In genomic region chr4:12395344-12395743, GRCm38 (mm10) we compare ENCODE assay signal across 25 mouse cellular contexts.
"Had no signal": no experiment of that assay in that cellular context is flagged by ENCODE, and none has a peak within 500 bp of the region (broad histone marks: within the 10 kb centered on the region; RNA-seq: fewer than 3 reads in every experiment).

No protein-coding gene starts in this region.

- H3K4me2 ChIP-seq: heart, embryonic 12.5 days; hindbrain, embryonic 12.5 days; hindbrain, embryonic 14.5 days; intestine, embryonic 15.5 days; limb, embryonic 12.5 days; liver, embryonic 11.5 days; liver, embryonic 13.5 days had no signal

- H3K27me3 ChIP-seq: heart, embryonic 12.5 days; hindbrain, embryonic 12.5 days; intestine, embryonic 15.5 days; limb, embryonic 12.5 days; liver, embryonic 13.5 days had no signal

- H3K27ac ChIP-seq: heart, embryonic 10.5 days; hindbrain, embryonic 10.5 days; hindbrain, embryonic 12.5 days; hindbrain, embryonic 14.5 days; intestine, embryonic 15.5 days; layer of hippocampus, adult 2 months; left cerebral cortex, adult 2 months; limb, embryonic 10.5 days; limb, embryonic 12.5 days; liver, embryonic 13.5 days had no signal

- H3K36me3 ChIP-seq: heart, embryonic 10.5 days; heart, embryonic 12.5 days; hindbrain, embryonic 10.5 days; hindbrain, embryonic 12.5 days; intestine, embryonic 15.5 days; limb, embryonic 10.5 days; limb, embryonic 12.5 days; liver, embryonic 13.5 days had no signal

- H3K4me1 ChIP-seq: heart, embryonic 10.5 days; heart, embryonic 12.5 days; hindbrain, embryonic 10.5 days; hindbrain, embryonic 12.5 days; intestine, embryonic 15.5 days; limb, embryonic 10.5 days; limb, embryonic 12.5 days; liver, embryonic 13.5 days had no signal

- H3K9ac ChIP-seq: heart, embryonic 12.5 days; hindbrain, embryonic 12.5 days; hindbrain, embryonic 14.5 days; intestine, embryonic 15.5 days; limb, embryonic 12.5 days; liver, embryonic 13.5 days had no signal

- H3K9me3 ChIP-seq: heart, embryonic 10.5 days; heart, embryonic 12.5 days; hindbrain, embryonic 10.5 days; hindbrain, embryonic 12.5 days; intestine, embryonic 15.5 days; limb, embryonic 10.5 days; limb, embryonic 12.5 days; liver, embryonic 13.5 days had no signal

- H3K4me3 ChIP-seq: heart, embryonic 10.5 days; heart, embryonic 12.5 days; hindbrain, embryonic 10.5 days; hindbrain, embryonic 12.5 days; intestine, embryonic 15.5 days; layer of hippocampus, adult 2 months; left cerebral cortex, adult 2 months; limb, embryonic 10.5 days; limb, embryonic 12.5 days; liver, embryonic 13.5 days had no signal

- DNase-seq: gastrocnemius, postnatal 25 days; heart, adult 18-20 months; heart, postnatal 10 days; heart, postnatal 4 days; kidney, adult 18-20 months; kidney, adult 8-10 months; kidney, postnatal 10 days; kidney, postnatal 25 days; kidney, postnatal 4 days; liver; liver, embryonic 13.5 days had no signal

- ATAC-seq: hindbrain, embryonic 16.5 days; inflammation-experienced regulatory T-cells, adult 6 months; intestine, embryonic 15.5 days; intestine, postnatal 0 days had no signal
